Mouse (Mus musculus) heart, postnatal 0 days (tissue): ENCODE data around the gene Gm7544.
"Not testable (repeated sequence)": the region's sequence is repeated elsewhere in the genome, so short reads cannot be mapped to it uniquely, and the experiment has no call there.

Experiments
- CTCF ChIP-seq: IDR thresholded peaks from 2 replicates; pipeline ENCODE4 v1.5.1; 2016; ENCODE audit warnings: antibody characterized with exemption, control low read depth, low read depth
- EP300 ChIP-seq: IDR thresholded peaks from 2 replicates; pipeline ENCODE4 v1.6.1; 2016; ENCODE audit warnings: antibody characterized with exemption, low read depth

DNA sequence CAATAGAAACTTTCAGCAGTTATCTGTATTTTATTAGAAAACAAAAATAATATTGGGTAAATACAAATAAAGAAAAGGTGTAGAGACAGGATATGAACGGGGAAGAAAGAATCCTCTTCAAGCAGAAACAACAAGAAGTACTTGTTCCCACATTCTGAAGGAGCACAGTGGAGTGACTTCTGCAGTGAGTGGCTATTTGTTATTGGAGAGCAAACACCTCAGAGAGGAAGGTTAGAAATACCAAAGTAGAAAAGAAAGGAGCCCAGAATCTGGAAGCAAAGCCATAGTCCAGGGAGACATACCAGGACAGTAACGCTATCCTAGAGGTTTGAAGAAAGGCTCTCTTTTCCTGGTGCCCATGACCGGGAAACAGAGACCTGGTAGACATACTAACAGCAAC is 25.3 kb downstream of the Gm7544 start:
- not testable (repeated sequence) for TF ChIP-seq CTCF, EP300
